Mouse (Mus musculus): ENCODE data around the gene Pbrm1.
A peak's percentile ranks its signal among the peaks of the same experiment; 100 is the strongest.

Gene Pbrm1

DNA sequence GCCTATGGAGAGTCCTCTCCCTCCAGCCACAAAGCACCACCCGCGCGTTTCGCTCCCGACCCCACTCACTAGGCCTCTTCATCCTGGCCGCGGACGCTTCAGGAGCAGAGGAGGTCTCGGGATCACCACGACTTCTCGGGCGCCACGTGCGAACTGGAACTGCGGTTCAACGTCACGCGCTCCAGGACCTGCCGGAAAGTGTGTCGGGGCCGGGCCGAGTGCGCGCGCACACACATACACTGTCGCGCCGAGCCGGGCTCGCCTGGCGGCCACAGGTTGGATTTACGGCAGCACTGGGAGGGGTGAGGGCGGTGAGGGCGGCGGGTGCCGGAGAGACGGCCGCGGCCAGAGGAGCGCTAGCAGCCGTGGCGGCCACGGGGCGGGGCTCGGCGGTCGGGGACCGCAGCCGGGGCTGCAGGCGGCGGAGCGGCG lies at the start of gene Pbrm1, which contains the start of gene Gnl3:
Gene Pbrm1 (plus strand): TSS at position 279 of the 432 bp plus-strand sequence.
Gene Gnl3 (minus strand): TSS at position 293 of the 432 bp plus-strand sequence.
- peak; percentile 85 for DNase-seq (ENCODE audit: low spot score)

DNA sequence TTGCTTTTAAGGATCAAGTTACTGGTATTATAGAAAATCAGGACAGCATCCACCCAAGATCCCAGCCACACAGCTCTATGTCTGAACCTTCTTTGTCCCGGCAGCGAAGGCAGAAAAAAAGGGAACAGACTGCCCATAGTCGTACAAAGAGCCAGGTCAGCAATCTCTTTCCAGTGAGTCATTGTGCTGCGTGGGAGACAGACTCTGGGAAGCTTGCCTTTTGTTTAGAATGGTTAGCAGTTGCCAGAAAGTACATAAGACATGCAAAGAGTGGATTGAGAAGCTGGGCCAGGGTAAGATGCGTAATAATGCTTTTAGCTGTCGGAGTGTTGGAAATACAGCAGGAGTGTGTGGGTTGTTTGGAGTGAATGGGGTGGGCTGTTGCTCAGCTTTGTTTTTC lies 44.7 kb upstream of the Pbrm1 start:
- DNase-seq (ENCODE audit: low spot score): peak; percentile 65

- no peak for DNase-seq (ENCODE audit: low spot score)
Measured at GRCm38 (mm10) chr14:30976222-30976621, 42.7 kb upstream of the Pbrm1 start.

GRCm38 (mm10) chr14:30996417-30996816 lies 22.5 kb upstream of the Pbrm1 start:
- no peak for DNase-seq (ENCODE audit: low spot score)

- no peak for DNase-seq (ENCODE audit: low spot score)
Measured at GRCm38 (mm10) chr14:31000356-31000755, 18.6 kb upstream of the Pbrm1 start.

GRCm38 (mm10) chr14:31000816-31001306 lies 18.1 kb upstream of the Pbrm1 start:
- DNase-seq (ENCODE audit: low spot score): peak; percentile 8

GRCm38 (mm10) chr14:31001307-31002205 lies 17.4 kb upstream of the Pbrm1 start, which contains the start of the genes Glt8d1 and Spcs1:
Gene Glt8d1 (plus strand): TSS chr14:31001400.
Gene Spcs1 (minus strand): TSS chr14:31001672.
- peak; percentile 73 for DNase-seq (ENCODE audit: low spot score)

DNA sequence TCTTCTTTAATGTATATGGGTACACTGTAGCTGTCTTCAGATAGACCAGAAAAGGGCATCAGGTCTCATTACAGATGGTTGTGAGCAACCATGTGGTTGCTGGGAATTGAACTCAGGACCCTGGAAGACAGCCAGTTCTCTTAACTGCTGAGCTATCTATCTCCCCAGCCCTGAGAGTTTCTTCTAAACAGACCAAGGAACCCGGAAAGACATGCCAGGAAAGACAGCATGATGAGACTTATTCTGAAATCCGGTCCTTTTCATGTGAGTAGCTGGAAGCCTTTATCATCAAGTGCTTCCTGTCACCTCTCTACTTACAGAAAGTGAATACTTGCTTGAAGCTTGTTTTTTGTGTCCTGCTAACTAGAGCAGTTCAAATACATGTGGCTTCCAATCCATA lies 14.4 kb upstream of the Pbrm1 start:
- DNase-seq (ENCODE audit: low spot score): no peak

GRCm38 (mm10) chr14:31006779-31007178 lies 12.2 kb upstream of the Pbrm1 start:
- DNase-seq (ENCODE audit: low spot score): no peak

GRCm38 (mm10) chr14:31011588-31011987 lies 7.3 kb upstream of the Pbrm1 start:
- DNase-seq (ENCODE audit: low spot score): no peak

DNA sequence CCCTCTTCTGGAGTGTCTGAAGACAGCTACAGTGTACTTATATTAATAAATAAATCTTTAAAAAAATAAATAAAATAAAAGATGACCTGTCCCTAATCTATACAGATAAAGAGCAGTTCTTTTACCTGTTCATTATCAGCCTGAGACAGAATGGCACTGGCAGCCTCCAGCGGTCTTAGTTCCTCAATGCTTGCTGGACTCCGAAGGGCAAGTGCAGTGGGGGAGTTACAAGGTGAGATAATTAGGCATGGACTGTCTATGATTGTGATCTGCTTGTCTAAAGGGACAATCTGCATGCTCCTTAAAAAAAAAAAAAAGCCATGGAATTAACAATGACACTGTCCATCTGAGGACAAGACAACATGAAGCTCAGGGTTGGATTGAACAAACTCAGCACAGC lies 5.0 kb upstream of the Pbrm1 start:
- DNase-seq (ENCODE audit: low spot score): no peak

GRCm38 (mm10) chr14:31016063-31016462 lies 2.9 kb upstream of the Pbrm1 start:
- DNase-seq (ENCODE audit: low spot score): no peak

GRCm38 (mm10) chr14:31017854-31018253 lies 1.1 kb upstream of the Pbrm1 start:
- no peak for DNase-seq (ENCODE audit: low spot score)

DNA sequence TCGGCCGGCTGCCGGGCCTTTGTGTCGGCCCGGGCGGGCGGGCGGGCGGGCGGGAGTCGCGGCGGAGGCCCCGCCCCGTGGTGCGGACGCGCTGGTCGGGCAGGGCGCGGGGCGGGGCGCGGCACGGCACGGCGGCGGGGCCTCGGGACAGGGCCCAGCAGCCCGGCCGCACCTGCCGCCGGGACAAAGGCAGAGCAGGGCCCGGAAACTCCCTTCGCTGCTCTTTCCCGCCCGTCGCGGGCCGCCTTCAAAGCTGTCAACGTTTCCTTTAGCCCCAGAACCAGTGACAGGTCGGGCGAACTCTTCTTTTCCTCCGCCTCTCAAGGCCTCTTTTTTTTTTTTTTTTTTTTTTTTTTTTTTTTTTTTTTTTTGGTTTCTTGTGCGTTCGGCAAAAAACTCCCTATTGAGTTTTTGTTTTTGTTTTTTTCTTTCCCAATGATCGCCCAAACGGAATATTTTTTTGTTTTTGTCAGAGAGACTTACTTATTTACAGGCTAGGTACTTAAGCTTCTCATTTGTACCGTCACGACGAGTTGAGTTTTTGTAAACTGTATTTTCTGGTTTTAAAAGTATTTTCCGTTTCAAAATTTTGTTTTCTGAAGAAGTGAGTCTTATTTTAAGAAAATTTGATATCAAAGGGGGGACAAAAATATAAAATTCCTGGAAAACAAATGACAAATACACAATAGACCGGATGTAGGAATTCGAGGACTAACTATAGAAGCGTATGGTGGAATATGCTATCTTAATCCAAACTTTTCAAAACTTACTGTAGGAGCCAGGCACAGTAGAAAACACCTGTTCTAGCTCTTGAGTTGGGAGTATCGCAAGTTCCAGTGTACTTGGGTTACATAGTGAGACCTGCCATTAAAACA lies 630 bp downstream of the Pbrm1 start:
- DNase-seq (ENCODE audit: low spot score): peak; percentile 20

GRCm38 (mm10) chr14:31022579-31022978 lies 3.6 kb downstream of the Pbrm1 start:
- no peak for DNase-seq (ENCODE audit: low spot score)

GRCm38 (mm10) chr14:31025785-31026184 lies 6.8 kb downstream of the Pbrm1 start:
- DNase-seq (ENCODE audit: low spot score): no peak

DNA sequence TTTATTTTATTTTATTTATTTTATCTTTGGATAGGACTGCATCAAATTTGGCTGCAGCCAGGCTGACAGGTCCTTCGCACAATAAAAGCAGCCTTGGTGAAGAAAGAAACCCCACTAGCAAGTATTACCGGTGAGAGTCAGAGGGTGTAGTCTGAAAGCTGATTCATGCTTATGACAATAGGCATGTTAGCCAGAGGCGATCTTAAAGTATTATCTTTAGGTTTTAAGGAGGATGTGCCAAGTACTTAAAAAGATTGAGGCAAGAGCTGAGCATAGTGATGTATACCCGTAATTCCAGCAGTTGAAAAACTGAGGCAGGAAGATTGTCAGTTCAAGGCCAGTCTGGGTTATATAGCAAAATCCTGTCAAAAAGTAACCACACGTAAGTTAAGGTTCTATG lies 26.4 kb downstream of the Pbrm1 start:
- DNase-seq (ENCODE audit: low spot score): no peak

GRCm38 (mm10) chr14:31045817-31046216 lies 26.9 kb downstream of the Pbrm1 start:
- no peak for DNase-seq (ENCODE audit: low spot score)

- DNase-seq (ENCODE audit: low spot score): no peak
Measured at GRCm38 (mm10) chr14:31062277-31062676, 43.3 kb downstream of the Pbrm1 start.

DNA sequence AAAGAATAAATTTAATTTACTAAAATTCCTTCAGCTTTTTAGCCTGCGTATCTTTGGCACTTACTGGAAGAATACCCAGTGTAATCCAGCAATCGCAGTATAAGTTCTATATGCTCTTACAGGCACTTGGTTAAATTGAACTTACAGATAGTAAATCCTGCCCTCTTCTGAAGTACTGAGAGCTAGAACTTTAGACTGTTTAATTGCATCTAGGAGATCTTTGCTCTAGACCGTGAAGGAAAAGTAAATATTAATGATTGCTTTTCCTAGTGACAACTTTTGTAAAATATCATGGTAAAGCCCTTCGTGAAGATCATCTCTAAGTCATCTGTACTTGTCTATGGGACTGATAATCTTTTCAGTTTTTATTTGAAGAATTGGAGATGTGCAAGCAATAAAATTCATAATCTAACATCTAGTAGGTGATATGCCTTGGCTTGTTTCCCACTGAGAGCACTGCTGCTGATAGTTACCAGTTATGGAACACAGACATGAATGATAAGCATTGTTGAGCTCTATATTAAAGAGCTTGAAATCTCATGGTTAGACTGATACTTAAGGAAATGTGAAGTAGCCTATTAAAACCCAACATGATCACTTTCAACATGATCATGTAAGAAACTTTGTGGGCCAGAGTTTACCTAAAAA lies 50.3 kb downstream of the Pbrm1 start:
- no peak for DNase-seq (ENCODE audit: low spot score)

GRCm38 (mm10) chr14:31078597-31079208 lies 59.8 kb downstream of the Pbrm1 start:
- no peak for DNase-seq (ENCODE audit: low spot score)
